9 mouse cellular contexts compared by ENCODE assay signal in genomic region chr15:10487246-10487645, GRCm38 (mm10). TPM values are rescaled to one million over a fixed set of nuclear protein-coding genes. Genes with fewer than 3 reads are reported as not detected.
DNase-seq lines count a peak whose midpoint lies in the region; ATAC-seq lines count a peak whose summit lies in the region.
"Had no signal": no experiment of that assay in that cellular context is flagged by ENCODE, and none has a peak within 500 bp of the region (broad histone marks: within the 10 kb centered on the region; RNA-seq: fewer than 3 reads in every experiment).

No protein-coding gene starts in this region.

- no peaks in the 10 kb centered on the region for H3K9me3 ChIP-seq in heart, embryonic 12.5 days (replicated peaks)
- no peaks in the 10 kb centered on the region for H3K9me3 ChIP-seq in midbrain, embryonic 13.5 days

- intact Hi-C loops in heart, postnatal 14 days (cut with DNase I) = loop anchor here (10.0 kb wide), 1 partner anchor 908 kb away; the partner anchor contains the start of gene Tars

- H3K9ac ChIP-seq in heart, embryonic 12.5 days = no peak overlapping the region
- H3K9ac ChIP-seq in midbrain, embryonic 13.5 days (replicated peaks) = no peak overlapping the region

- H3K27ac ChIP-seq in heart, embryonic 12.5 days (ENCODE audit: poor library complexity, severe bottlenecking) = no peak overlapping the region
- no peak overlapping the region for H3K27ac ChIP-seq in midbrain, embryonic 13.5 days

- H3K4me1 ChIP-seq in heart, embryonic 12.5 days (replicated peaks) = peaks cover 11% of the 10 kb centered on the region
- H3K4me1 ChIP-seq in midbrain, embryonic 13.5 days (replicated peaks) = peaks cover 24% of the 10 kb centered on the region

- peak overlapping the region; percentile 33 for H3K4me2 ChIP-seq in heart, embryonic 12.5 days
- H3K4me2 ChIP-seq in midbrain, embryonic 13.5 days (replicated peaks) = peak overlapping the region; percentile 72

- H3K36me3 ChIP-seq in heart, embryonic 12.5 days = peaks cover 31% of the 10 kb centered on the region
- peaks cover 30% of the 10 kb centered on the region for H3K36me3 ChIP-seq in midbrain, embryonic 13.5 days

- no peak for DNase-seq in heart, postnatal 14 days
- peak; percentile 42 for DNase-seq in ZHBTc4 (ENCODE audit: low read depth, low spot score)
- peak; percentile 26 for DNase-seq in induced T-regulatory cell, adult 2 months (ENCODE audit: low read depth)
- DNase-seq in urinary bladder, postnatal 4 days (ENCODE audit: low spot score in 2 of 2) = no peak
- no peak for DNase-seq in urinary bladder, postnatal 36 days (ENCODE audit: low spot score in 2 of 2)
- DNase-seq: lung, postnatal 10 days had no signal

- no peaks in the 10 kb centered on the region for H3K27me3 ChIP-seq in heart, embryonic 12.5 days (replicated peaks)
- H3K27me3 ChIP-seq in midbrain, embryonic 13.5 days = no peaks in the 10 kb centered on the region

- ATAC-seq in heart, embryonic 12.5 days (ENCODE audit: insufficient number of reproducible peaks, low FRiP score) = no peak
- ATAC-seq in midbrain, embryonic 13.5 days = no peak
- ATAC-seq in cerebellum, adult (ENCODE audit: insufficient number of reproducible peaks, low FRiP score, low TSS enrichment) = no peak

- WGBS in heart, embryonic 12.5 days = 63% methylated on average over 2 of the region's 2 CpGs
- WGBS in midbrain, embryonic 13.5 days = 66% methylated on average over 2 of the region's 2 CpGs

- peak overlapping the region; percentile 21; the same call in 1 of the 2 replicates for H3K4me3 ChIP-seq in heart, embryonic 12.5 days
- H3K4me3 ChIP-seq in midbrain, embryonic 13.5 days (replicated peaks) = peak overlapping the region; percentile 83

RNA-seq across cellular contexts. Expression of gene Rad1, which starts 1.4 kb away (rescaled TPM):
- polyA plus RNA-seq in heart, embryonic 12.5 days (2016; fragmentation: Nextera tagmentation; extraction: Ambion mirVana) = 21.0 and 23.2 TPM in 2 replicates
- total RNA-seq in heart, postnatal 14 days (2021) = 1 to 10 TPM; 7.2 to 8.5 TPM
- 31.9 and 33.9 TPM in 2 replicates for polyA plus RNA-seq in midbrain, embryonic 13.5 days (2015; fragmentation: Nextera tagmentation; extraction: Ambion mirVana)

RNA-seq across cellular contexts. Expression of gene Brix1, which starts 1.5 kb away (rescaled TPM):
- 79.7 and 85.8 TPM in 2 replicates for polyA plus RNA-seq in heart, embryonic 12.5 days (2016; fragmentation: Nextera tagmentation; extraction: Ambion mirVana)
- 10 to 100 TPM; 15.3 to 20.5 TPM for total RNA-seq in heart, postnatal 14 days (2021)
- 70.1 and 93.9 TPM in 2 replicates for polyA plus RNA-seq in midbrain, embryonic 13.5 days (2015; fragmentation: Nextera tagmentation; extraction: Ambion mirVana)

RNA-seq across cellular contexts. Expression of gene Dnajc21, which starts 16.9 kb away (rescaled TPM):
- 13.0 and 13.2 TPM in 2 replicates for polyA plus RNA-seq in heart, embryonic 12.5 days (2016; fragmentation: Nextera tagmentation; extraction: Ambion mirVana)
- 10 to 100 TPM; 23.3 to 24.4 TPM for total RNA-seq in heart, postnatal 14 days (2021)
- polyA plus RNA-seq in midbrain, embryonic 13.5 days (2015; fragmentation: Nextera tagmentation; extraction: Ambion mirVana) = 9.8 and 10.5 TPM in 2 replicates

Comparison
In these comparisons a context has a peak if more than half of its experiments do, and no peak if none do; other contexts are left out.
1. DNase-seq: peak in ZHBTc4 (single experiment) and induced T-regulatory cell, adult 2 months (single experiment); none in heart, postnatal 14 days (0 of 2), urinary bladder, postnatal 4 days (0 of 2) and urinary bladder, postnatal 36 days (0 of 2).